Mouse (Mus musculus) hindbrain, embryonic 14.5 days (tissue): ENCODE data around the gene Fbl. TPM values are rescaled to one million over a fixed set of nuclear protein-coding genes. Genes with fewer than 3 reads are reported as not detected.
A peak's percentile ranks its signal among the peaks of the same experiment; 100 is the strongest.

Experiments
- ATAC-seq: fragments of 200-750 bp; cut with Nextera tagmentation; 2 replicates; pipeline ENCODE4 v1.8.0; 2017; ENCODE audit warnings: moderate number of reproducible peaks, mild to moderate bottlenecking, moderate TSS enrichment, moderate library complexity; ENCODE audit not compliant: low FRiP score
- DNase-seq: peaks from one replicate; pipeline ENCODE4 v3.0.0-alpha.2; 2015; ENCODE audit warnings: low spot score
- H3K27ac ChIP-seq: fragments of 300-500 bp; sonication (generic); 2 replicates; pipeline ENCODE4 v1.5.1; 2014; ENCODE audit warnings: mild to moderate bottlenecking, moderate library complexity
- H3K27me3 ChIP-seq: fragments of 300-500 bp; sonication (generic); 2 replicates; pipeline ENCODE4 v1.6.1; 2014; ENCODE audit warnings: mild to moderate bottlenecking, low read length, mixed read lengths; ENCODE audit not compliant: control insufficient read depth, insufficient read depth
- H3K36me3 ChIP-seq: fragments of 300-500 bp; sonication (generic); replicated peaks from 2 replicates; pipeline ENCODE4 v1.6.1; 2014; ENCODE audit not compliant: control insufficient read depth, insufficient read depth
- H3K4me1 ChIP-seq: fragments of 300-500 bp; sonication (generic); replicated peaks from 2 replicates; pipeline ENCODE4 v1.6.1; 2014; ENCODE audit warnings: antibody characterized with exemption, low read length, mixed read lengths; ENCODE audit not compliant: control insufficient read depth, insufficient read depth
- H3K4me2 ChIP-seq: fragments of 300-500 bp; sonication (generic); replicated peaks from 2 replicates; pipeline ENCODE4 v1.6.1; 2014; ENCODE audit warnings: mild to moderate bottlenecking, moderate library complexity
- H3K4me3 ChIP-seq: fragments of 300-500 bp; sonication (generic); replicated peaks from 2 replicates; pipeline ENCODE4 v1.5.1; 2014; ENCODE audit warnings: mild to moderate bottlenecking, low read length
- H3K9ac ChIP-seq: fragments of 300-500 bp; sonication (generic); 2 replicates; pipeline ENCODE4 v1.6.1; 2014
- H3K9me3 ChIP-seq: fragments of 300-500 bp; sonication (generic); 2 replicates; pipeline ENCODE4 v1.6.1; 2016; ENCODE audit warnings: low read length; ENCODE audit not compliant: control insufficient read depth
- WGBS: fragments of 180-500 bp; shearing (Covaris S2); extraction: QIAGEN DNeasy Blood & Tissue Kit; methylation state at CpG from one replicate; pipeline ENCODE4 v1.1.7; 2014; 5-methylcytosine and 5-hydroxymethylcytosine counted together
- polyA plus RNA-seq: library from polyadenylated mRNA; unstranded; fragments of >200 nt; fragmentation: Nextera tagmentation; extraction: Ambion mirVana; gene quantifications from 2 replicates; pipeline ENCODE4 v1.2.1, GENCODE M21; 2014

Fbl gene
- polyA plus RNA-seq, 1 experiment from 2014 or later = 28.2 TPM

- no peaks in the 10 kb centered on the region for H3K36me3 ChIP-seq
- no peak overlapping the region for H3K4me2 ChIP-seq
- H3K4me1 ChIP-seq = no peaks in the 10 kb centered on the region
- H3K9me3 ChIP-seq = no peaks in the 10 kb centered on the region
- H3K27ac ChIP-seq = no peak overlapping the region
- DNase-seq (no peak), ATAC-seq (no peak)
- no peak overlapping the region for H3K4me3 ChIP-seq
- 58% methylated on average over 9 of the region's 9 CpGs for WGBS
- no peaks in the 10 kb centered on the region for H3K27me3 ChIP-seq
- H3K9ac ChIP-seq = no peak overlapping the region
Observed at GRCm38 (mm10) chr7:28161163-28161749, 8.3 kb upstream of the Fbl start.

DNA sequence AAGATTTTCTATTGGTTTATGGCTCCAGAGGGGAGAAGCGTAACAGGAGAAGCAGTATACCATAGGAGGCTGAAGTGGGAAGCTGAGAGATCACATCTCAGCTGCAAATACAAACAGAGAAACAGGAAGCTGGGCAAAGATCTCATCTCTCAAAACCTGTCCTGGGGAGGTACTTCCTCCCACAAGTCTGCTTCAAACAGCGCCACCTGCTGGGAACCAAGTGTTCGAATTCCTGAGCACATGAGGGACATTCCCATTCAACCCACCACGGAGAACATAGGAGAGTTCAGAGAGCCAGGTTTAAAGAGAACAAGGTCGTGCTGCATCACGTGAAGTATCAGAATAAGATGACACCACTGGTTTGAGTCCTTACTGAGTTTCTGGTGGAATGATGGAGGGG is 4.1 kb upstream of the Fbl start:
- Histone ChIP-seq H3K36me3 (no peaks in the 10 kb centered on the region), H3K4me3 (no peak overlapping the region), H3K9ac (no peak overlapping the region), H3K27me3 (no peaks in the 10 kb centered on the region), H3K4me2 (no peak overlapping the region), H3K4me1 (peaks cover 15% of the 10 kb centered on the region), H3K27ac (no peak overlapping the region), H3K9me3 (no peaks in the 10 kb centered on the region)
- DNase-seq (no peak), ATAC-seq (no peak)
- whole genome bisulfite sequencing = 81% methylated on average over 6 of the region's 6 CpGs

- ATAC-seq (peak; percentile 44; the same call in 1 of the 2 replicates), DNase-seq (peak; percentile 72)
- H3K9ac ChIP-seq = peak overlapping the region; percentile 66
- H3K4me1 ChIP-seq = peaks cover 25% of the 10 kb centered on the region
- 14% methylated on average over 9 of the region's 9 CpGs for WGBS
- no peaks in the 10 kb centered on the region for H3K9me3 ChIP-seq
- no peaks in the 10 kb centered on the region for H3K27me3 ChIP-seq
- peak overlapping the region; percentile 84 for H3K4me2 ChIP-seq
- peak overlapping the region; percentile 77 for H3K4me3 ChIP-seq
- H3K27ac ChIP-seq = peak overlapping the region; percentile 88
- H3K36me3 ChIP-seq = no peaks in the 10 kb centered on the region
Observed at GRCm38 (mm10) chr7:28168320-28169115, 992 bp upstream of the Fbl start.

DNA sequence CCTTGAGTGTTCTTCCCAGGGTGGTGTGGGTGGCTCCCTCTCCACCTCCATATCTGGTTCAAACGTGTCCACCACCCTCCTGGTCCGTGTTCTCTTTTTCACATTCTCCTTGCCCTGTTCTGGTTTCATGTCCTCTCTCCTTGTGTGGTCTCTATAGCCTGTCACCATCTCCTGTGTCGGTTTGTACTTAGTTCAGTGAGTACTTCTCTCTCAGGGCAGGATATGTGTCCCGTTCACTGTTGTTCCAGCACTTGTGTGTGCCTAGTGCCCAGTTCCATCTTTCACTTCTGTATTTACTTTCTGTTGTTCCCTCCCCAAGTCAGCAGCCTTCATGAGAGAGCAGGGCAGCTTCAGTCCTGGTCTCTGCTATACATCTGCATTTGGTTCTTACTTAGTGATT is 5.8 kb downstream of the Fbl start:
- Histone ChIP-seq H3K4me1 (peaks cover 11% of the 10 kb centered on the region), H3K27ac (no peak overlapping the region), H3K9me3 (no peaks in the 10 kb centered on the region), H3K4me2 (no peak overlapping the region), H3K4me3 (no peak overlapping the region), H3K36me3 (peaks cover 36% of the 10 kb centered on the region), H3K27me3 (no peaks in the 10 kb centered on the region), H3K9ac (no peak overlapping the region)
- WGBS = 94% methylated on average over 4 of the region's 4 CpGs
- no peak for ATAC-seq
- no peak for DNase-seq

- H3K27ac ChIP-seq = peak within 1 kb of the TSS; percentile 86
- H3K9ac ChIP-seq = peak within 1 kb of the TSS; percentile 67
- no peaks in the 10 kb centered on the region for H3K9me3 ChIP-seq
- peak within 1 kb of the TSS; percentile 70 for H3K4me2 ChIP-seq
- peaks cover 67% of the 10 kb centered on the region for H3K36me3 ChIP-seq
- under 1% methylated on average over 25 of the region's 25 CpGs for WGBS
- DNase-seq = peak; percentile 99
- peak within 1 kb of the TSS; percentile 63 for H3K4me3 ChIP-seq
- no peaks in the 10 kb centered on the region for H3K27me3 ChIP-seq
- peaks cover 11% of the 10 kb centered on the region; the same call in 1 of the 2 replicates for H3K4me1 ChIP-seq
- ATAC-seq = peak; percentile 89
Observed at GRCm38 (mm10) chr7:28179228-28179627, 9.7 kb downstream of the Fbl start, which contains the start of gene Dyrk1b. Dyrk1b (plus strand) TSS chr7:28179469.

DNA sequence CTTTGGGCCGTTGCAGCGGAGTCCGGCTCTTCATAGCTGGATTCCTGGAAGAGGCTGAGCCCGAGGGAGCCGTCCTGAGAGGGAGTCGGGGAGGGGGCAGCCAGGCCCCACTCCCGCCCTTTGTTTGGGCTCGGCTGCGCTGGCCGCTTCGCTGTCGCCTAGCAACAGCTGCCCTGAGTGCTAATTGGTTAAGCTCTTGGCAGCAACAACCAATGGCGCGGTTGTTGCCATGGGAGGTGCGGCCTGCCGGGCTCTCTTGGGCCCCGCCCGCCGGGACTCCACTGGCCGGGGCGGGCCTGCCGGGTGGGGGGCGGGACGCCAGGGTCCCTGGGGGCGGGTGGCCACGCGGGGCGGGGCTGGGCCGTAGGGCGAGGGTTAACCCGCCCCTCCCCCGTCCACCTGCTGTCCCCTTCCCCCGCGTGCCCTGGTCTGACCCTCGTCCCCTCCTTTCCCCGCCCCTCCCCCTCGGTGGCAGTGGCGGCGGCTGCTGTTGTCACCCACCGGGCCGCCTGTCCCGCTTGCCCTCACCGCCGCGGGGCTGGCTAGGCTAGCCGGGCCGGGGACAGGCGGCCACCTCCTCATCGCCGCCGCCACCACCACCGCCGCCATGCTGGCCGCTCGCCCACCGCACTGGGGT is 10.3 kb downstream of the Fbl start:
- WGBS = 0% methylated on average over 46 of the region's 56 CpGs
- H3K36me3 ChIP-seq = peaks cover 73% of the 10 kb centered on the region
- peak overlapping the region; percentile 70 for H3K4me2 ChIP-seq

DNA sequence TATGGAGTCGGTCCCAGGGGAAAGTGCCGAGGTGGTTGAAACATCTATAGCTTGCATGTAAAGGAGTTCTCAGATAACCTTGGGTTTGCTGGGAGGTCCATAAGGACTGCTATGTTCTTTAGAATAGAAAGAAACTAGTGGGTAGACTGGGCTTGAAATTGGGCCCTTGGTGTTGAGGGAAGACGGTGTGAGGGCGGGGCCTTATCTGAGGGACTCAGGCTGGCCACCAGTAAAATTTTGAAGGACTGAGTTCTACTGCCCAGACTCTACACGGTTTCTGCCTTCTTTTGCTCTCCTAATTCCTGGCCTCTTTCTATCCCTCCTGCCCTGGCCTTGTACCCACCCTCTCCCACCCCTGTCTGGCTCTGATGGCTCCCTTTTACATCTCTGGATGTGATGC is 11.4 kb downstream of the Fbl start:
- DNase-seq (no peak), ATAC-seq (no peak)
- no peaks in the 10 kb centered on the region for H3K9me3 ChIP-seq
- H3K4me3 ChIP-seq = peak overlapping the region; percentile 63
- peaks cover 74% of the 10 kb centered on the region for H3K36me3 ChIP-seq
- H3K9ac ChIP-seq = peak overlapping the region; percentile 67
- peaks cover 11% of the 10 kb centered on the region; the same call in 1 of the 2 replicates for H3K4me1 ChIP-seq
- H3K27me3 ChIP-seq = no peaks in the 10 kb centered on the region
- H3K4me2 ChIP-seq = peak overlapping the region; percentile 70
- WGBS = 71% methylated on average over 5 of the region's 5 CpGs
- H3K27ac ChIP-seq = no peak overlapping the region; the same call in 1 of the 2 replicates

More for the DNA sequence above, 10.3 kb downstream of the Fbl start:
- H3K4me1 ChIP-seq = peaks cover 11% of the 10 kb centered on the region; the same call in 1 of the 2 replicates
- DNase-seq = peak; percentile 93
- H3K9ac ChIP-seq = peak overlapping the region; percentile 67
- no peaks in the 10 kb centered on the region for H3K9me3 ChIP-seq
- H3K27ac ChIP-seq = peak overlapping the region; percentile 86
- ATAC-seq = peak; percentile 94
- peak overlapping the region; percentile 63 for H3K4me3 ChIP-seq
- no peaks in the 10 kb centered on the region for H3K27me3 ChIP-seq

- Histone ChIP-seq H3K9me3 (no peaks in the 10 kb centered on the region), H3K27ac (no peak overlapping the region), H3K4me3 (peak overlapping the region; percentile 63; the same call in 1 of the 2 replicates), H3K4me2 (peak overlapping the region; percentile 70), H3K36me3 (peaks cover 74% of the 10 kb centered on the region), H3K9ac (peak overlapping the region; percentile 67; the same call in 1 of the 2 replicates), H3K27me3 (no peaks in the 10 kb centered on the region), H3K4me1 (peaks cover 11% of the 10 kb centered on the region; the same call in 1 of the 2 replicates)
- no peak for ATAC-seq
- no peak for DNase-seq
- WGBS = 97% methylated on average over 12 of the region's 12 CpGs
Observed at GRCm38 (mm10) chr7:28181376-28181775, 11.9 kb downstream of the Fbl start.

GRCm38 (mm10) chr7:28182320-28182719 is 12.8 kb downstream of the Fbl start:
- no peak for DNase-seq
- peaks cover 11% of the 10 kb centered on the region; the same call in 1 of the 2 replicates for H3K4me1 ChIP-seq
- no peak overlapping the region for H3K27ac ChIP-seq
- peaks cover 74% of the 10 kb centered on the region for H3K36me3 ChIP-seq
- H3K9me3 ChIP-seq = no peaks in the 10 kb centered on the region
- ATAC-seq = no peak
- no peak overlapping the region for H3K4me2 ChIP-seq
- H3K27me3 ChIP-seq = no peaks in the 10 kb centered on the region
- no peak overlapping the region for H3K9ac ChIP-seq
- 98% methylated on average over 22 of the region's 22 CpGs for WGBS
- no peak overlapping the region for H3K4me3 ChIP-seq
